Mouse (Mus musculus) regulatory T cell (primary cell): ENCODE results near the gene Six5.

Source experiments
- in situ Hi-C: fragments of 300-600 bp; cut with MboI, MseI; formaldehyde crosslinking; loops from one replicate; pipeline ENCODE4 v1.15.1; 2025; ENCODE audit warnings: high pct_unique_total_duplicates

Six5 gene

DNA sequence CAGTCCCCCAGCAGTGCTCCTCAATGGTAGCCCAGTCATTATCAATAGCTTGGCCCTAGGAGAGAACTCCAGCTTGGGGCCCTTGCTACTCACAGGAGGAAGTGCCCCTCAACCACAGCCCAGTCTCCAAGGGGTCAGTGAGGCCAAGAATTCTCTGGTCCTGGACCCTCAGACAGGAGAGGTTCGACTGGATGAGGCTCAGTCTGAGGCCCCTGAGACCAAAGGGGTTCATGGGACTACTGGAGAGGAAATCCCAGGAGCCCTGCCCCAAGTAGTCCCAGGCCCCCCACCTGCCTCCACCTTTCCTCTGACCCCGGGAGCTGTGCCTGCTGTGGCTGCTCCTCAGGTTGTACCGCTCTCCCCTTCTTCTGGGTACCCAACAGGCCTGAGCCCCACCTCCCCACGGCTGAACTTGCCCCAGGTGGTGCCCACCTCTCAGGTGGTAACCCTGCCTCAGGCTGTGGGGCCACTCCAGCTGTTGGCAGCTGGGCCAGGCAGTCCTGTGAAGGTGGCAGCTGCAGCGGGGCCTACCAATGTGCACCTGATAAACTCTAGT lies 2.1 kb downstream of the Six5 start:
- in situ Hi-C loops: no loop called here

DNA sequence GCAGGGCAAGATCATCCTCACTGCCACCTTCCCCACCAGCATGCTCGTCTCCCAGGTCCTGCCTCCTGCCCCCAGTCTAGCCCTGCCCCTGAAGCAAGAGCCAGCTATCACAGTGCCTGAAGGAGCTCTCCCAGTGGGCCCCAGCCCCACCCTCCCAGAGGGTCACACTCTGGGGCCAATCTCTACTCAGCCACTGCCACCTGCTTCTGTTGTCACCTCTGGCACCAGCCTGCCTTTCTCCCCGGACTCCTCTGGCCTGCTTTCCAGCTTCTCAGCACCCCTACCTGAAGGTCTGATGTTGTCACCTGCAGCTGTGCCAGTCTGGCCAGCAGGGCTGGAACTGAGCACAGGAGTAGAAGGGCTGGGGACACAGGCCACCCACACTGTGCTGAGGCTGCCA lies 2.8 kb downstream of the Six5 start:
- in situ Hi-C loops: no loop called here

DNA sequence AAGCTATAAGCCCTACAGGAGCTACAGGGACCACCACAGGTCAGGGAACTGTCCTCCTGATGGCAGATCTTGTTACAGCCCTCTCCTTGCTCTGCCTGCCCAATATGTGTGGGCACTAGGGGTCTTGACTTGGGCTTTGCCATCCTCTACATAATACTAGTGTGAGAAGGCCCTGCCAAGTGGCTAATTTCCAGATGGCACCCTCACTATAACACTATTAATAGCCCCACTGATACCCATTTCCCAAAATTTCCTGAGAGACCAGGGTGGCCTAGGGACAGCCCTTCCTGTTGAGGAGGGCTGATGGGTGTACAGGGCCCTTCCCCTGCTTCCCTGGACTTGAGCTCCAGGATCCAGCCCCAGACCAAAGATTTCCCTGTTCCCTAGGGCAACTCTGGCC lies 3.5 kb downstream of the Six5 start:
- in situ Hi-C loops: no loop called here

DNA sequence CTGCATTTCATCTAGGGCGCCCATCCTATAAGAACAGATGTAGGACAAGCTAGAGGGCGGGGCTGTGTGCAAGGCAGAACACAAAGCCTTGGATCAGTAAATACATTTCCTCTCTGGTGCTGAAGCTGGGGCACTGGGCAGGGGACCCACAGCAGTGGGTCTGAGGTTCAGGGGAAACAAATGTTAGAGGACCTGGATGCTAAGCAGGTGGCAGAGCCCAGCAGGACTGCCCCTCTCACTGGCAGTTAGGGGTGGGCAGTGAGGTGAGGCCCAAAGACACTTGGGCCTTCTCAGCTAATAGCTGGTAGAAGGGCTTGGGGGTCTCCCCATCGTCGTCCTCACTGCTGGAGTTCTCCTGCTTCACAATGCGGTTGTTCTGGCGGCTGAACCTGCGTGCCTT lies 4.4 kb downstream of the Six5 start:
- in situ Hi-C loops: no loop called here

DNA sequence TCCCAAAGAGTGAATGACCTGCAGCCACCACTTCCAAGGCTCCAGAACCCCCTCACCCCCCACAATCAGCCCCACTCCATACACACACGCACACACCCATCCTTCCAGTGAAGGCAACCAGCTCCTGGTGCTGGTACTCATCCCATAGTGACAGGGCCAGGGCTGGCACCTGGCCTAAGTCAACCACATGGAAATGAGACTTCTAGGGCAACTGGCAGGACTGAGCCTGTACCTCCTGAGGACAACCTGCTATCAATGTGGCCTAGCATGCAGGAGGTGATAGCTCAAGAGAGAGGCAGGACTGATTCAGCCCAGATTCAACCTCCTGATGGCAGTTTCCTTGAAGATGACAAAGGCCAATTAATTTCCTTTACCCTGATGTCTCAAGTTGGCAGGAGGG lies 5.9 kb downstream of the Six5 start:
- in situ Hi-C loops: no loop called here

DNA sequence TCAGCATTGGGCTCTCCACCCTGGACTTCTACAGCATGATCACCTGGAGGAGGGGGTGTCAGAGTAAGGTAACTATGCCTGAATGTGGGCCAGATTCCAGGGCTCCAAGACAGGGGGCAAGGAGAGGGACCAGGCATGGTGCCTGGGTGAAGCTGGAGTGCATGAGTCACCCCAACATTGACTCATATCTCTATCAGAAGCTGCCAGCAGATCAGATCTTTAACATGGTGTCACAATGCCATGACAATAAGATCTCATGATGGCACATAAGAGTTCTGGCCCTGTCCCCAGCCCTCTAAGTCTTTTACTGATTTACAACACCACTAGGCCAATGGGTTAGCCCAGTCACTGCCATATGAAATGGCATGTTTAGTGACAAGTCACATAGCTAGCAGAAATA lies 9.3 kb downstream of the Six5 start:
- in situ Hi-C loops: no loop called here

DNA sequence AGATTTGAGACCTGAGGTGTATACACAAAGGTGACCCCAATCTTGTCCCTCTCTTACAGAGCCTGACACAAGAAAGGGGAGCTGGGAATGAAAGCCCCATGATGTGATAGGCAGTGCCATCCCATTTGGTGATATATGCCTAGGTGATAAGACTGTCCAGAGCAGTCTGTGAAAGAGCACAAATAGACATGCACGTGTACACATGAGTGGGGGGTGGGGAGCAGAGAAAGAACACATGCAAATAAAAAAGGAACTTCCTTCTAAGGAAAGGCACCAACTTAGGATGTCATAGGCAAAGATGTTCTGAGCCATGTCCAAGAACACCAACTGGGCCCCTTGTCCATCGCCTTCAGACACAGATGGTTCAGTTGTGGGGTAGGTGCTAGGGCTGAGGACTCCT lies 10.1 kb downstream of the Six5 start:
- in situ Hi-C loops: no loop called here

DNA sequence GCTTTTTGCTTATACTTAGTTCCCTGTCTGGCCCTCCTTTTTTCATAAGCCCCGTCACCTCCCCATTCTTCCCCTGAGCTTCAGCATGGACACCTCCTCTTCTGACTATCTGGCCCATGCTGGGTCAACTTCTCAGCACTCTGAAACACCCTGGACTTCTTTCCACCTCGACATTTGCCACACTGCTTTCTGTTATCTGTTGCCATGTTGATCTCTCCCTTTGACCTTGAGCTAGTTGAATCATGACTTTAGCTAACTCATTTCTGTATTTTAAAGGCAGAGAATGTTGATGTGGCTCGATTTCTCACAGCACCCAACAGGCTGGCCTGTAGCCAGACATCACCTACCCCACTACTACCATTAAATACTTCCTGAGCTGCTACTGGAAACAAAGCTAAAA lies 13.0 kb downstream of the Six5 start:
- in situ Hi-C loops: no loop called here

DNA sequence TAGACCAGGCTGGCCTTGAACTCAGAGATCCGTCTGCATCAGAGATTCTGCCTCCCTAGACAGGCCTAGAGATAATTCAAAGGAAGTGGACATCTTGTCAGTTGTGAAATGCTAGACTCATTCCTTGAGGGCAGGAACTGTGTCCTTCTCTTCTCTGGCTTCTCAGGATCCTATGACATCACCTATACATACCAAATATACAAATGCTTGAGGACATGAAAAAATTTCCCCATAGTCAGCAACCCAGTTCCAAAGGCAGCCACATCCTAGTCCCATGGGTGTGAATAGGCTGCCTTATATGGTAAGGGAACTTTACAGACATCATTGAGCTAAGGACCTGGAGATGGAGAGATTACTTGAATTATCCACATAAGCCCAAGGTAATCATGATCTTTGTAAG lies 15.2 kb downstream of the Six5 start:
- in situ Hi-C loops: no loop called here

DNA sequence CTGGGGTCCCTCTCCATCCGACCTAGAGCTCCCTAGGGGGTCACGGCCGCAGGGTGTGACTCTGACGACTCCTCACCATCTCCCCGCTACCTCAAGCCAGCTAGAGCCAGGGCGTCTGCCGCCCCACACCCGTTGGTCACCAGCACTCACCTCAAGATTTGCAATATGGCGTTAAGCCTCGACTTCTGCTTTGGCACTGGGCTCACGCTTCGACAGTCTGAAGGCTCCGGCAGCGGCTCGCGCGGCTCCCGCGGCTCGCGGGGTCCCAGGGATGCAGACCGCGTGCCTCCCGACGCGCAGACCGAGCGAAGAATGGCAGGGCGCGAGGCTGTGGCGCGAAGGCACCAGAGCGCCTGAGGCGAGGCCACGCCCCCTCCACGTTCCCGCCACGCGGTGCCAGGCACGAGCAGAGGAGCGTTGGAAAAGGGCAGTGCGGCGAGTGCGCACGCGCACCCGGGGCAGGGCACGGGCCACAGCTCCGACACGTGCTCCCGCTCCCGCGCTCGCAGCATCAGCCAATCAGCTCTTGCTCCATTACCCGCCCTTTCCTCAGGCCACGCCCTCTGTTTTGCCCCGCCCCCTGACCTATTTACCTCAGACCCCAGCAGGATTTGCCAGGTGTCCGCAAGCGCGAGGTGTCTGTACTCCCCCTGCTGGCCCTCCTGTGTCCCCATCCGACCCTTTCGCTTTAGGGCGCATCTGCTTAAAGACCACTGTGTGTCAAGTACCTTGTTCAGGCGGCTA lies 23.8 kb downstream of the Six5 start, which contains the start of gene Gm4969:
Gene Gm4969, minus strand, starts transcription at position 341 of the 744 bp plus-strand sequence.
- in situ Hi-C loops: no loop called here

DNA sequence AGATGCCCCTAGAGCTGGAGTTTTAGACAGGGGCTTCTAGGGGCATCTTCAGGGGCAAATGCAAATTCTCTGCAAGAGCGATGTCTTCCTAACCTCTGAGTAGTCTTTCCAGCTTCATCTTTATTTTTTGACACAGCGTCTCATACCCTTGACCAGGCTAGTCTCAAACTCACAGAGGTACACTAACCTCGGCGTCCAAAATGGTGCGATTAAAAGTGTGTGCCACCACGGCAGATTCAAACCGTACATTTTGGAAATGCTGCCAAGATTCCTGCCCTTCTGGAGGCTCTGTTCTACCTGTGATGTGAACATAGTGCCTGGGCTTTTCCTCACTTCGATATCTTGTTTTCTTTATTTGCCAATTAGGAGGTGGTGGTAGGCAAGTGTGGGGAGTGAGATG lies 24.7 kb downstream of the Six5 start:
- in situ Hi-C loops: no loop called here

DNA sequence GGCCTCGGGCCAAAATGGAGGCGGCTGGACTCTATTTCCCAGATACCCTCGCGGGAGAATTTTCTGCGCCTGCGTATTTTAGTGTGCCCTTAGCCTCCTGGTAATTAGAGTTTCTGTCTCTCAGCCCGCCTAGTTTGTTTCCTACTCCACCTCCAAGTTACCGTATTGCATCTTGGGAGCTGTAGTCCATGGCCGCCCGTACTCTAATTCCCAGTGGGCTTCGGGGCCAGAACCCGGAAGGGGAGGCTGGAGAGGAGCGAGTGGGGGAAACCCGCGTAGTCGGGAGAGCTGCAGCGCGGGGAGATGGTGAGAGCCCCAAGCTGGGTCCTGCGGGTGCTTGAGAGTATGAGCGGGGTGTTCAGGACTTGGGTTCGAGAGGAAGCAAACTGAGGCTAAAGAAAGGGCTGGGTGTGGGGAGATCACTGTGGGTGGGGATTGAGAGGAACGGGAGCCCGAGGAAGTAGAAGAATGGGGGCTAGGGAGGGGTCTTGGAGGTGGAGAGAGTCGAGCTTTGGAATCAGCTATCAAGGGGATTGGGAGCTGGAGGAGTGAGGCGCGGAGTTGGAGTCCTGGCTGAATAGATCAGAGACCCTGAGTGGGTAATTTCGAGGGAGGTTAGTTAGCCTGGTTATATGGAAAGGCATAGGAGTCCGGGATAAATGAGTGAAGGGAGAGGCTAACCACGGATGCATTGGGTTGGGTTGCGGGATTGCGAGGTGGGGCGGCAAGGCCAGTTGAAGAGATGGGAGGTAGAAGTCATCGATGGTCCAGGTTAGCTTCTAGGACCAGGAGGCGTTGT lies 25.4 kb downstream of the Six5 start, which contains the start of gene Fbxo46:
Gene Fbxo46, plus strand, starts transcription at position 229 of the 799 bp plus-strand sequence.
- in situ Hi-C loops: no loop called here

DNA sequence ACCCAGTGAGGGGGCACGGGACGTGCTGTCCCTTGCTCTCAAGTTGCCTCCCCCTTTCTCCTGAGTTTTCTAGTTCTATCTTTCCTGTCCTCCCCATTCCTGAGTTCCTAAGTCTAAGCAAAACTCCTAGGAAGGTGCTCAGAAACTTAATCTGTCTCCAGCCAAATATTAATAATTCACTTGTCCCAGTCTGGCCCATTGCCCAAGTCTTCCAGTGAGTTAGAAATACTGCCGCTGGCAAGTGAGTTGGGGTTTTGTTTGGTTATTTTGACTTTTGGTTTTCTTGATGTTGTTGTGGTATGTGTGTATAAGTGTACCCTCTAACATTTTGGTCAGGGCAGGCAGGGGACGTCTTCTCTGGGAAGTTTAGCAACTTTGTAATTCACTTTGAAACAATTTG lies 27.3 kb downstream of the Six5 start:
- in situ Hi-C loops: no loop called here

DNA sequence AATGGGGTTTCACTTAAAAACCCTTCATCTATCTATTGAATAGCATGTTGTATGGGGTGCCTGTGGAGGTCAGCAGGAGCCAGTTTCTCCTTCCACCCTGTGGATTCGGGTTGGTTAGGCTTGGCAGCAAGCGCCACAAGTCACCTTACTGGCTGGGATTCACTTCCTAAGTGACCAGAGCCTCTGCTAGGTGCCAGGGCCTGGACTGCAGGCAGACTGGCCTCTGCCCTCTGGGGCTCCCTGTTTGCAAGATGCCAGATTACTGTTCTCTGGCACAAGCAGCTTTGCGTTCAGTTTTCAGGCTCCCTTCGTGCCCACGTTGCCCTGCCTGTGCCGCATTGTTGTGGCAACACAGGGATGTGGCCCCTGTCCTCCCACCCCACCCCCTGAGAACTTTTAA lies 30.3 kb downstream of the Six5 start:
- in situ Hi-C loops: no loop called here

DNA sequence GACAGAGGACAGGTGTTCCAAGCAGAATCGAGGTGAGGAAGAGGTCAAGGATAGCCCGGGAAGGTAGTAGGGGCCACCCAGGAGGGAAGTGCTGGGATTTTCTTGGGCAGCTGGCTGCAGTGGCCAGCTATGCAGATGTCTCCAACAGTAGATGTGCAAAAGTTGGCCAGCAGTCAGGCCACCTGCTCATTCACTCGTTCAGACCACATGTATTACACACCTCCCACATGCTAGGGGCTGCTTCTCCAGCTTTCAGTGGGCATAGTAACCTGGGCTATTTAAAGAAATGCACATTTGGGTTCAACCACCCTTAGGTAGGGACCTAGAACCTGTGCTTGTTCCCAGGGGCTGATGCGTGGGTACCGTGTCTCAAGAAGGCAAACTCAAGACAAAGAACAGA lies 33.4 kb downstream of the Six5 start:
- in situ Hi-C loops: no loop called here

DNA sequence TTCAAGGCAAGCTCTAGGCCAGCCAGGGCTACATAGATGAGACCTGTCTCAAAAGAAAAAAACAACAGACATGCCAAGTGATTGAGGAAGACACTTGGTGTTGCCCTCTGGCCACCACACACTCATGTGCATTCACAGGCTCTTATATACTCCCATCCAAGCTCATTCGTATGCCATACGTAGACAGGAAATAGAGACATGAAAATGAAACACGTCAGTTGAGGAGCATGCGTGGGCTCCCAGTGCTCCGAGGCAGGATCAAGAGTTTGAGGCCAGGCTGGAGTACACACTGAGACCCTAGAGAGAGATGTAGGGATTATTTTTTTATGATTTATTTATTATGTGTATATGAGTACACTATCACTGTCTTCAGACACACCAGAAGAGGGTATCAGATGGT lies 35.0 kb downstream of the Six5 start:
- in situ Hi-C loops: no loop called here

DNA sequence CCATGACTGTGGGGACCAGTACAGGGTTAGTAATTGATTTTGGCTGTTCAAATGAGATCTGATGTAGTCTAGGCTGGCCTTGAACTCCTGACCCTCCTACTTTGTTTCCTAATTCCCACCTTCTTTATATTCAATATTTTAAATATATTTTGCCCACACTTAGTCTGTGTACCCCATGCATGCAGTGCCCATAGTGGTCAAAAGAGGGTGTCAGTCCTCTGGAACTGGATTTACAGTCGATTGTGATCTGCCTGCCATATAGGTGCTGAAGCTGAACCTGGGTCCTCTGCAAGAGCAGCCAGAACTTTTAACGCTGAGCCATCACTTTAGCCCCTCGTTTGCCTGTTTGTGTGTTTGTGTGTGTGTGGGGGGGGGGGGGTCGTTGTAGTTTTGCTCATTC lies 36.3 kb downstream of the Six5 start:
- in situ Hi-C loops: no loop called here

DNA sequence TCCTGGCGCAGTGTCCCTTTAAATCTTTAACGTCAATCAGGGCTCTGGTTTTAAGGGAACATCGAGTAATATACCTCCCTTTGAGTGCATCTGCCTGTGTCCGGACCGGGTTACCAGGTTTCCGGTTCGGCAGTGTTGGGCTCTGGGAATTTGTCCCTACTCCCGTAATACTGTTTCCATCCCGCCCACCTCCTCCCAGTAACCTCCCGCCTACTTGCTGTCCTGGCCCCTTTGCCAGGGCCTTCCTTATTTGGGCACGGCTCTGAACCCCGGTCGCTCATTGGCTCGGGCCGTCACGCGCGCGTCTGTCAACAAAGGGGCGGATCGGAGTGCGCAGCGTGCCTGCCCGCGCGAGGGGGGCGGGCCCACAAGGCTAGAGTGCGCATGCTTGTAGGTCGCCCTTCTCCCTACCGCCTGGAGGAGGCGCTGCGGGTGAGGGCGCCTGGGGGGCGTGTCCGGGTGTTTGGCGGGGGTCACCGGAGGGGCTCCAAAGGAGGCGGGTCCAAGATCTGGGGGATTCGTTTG lies 37.0 kb downstream of the Six5 start:
- in situ Hi-C loops: no loop called here

DNA sequence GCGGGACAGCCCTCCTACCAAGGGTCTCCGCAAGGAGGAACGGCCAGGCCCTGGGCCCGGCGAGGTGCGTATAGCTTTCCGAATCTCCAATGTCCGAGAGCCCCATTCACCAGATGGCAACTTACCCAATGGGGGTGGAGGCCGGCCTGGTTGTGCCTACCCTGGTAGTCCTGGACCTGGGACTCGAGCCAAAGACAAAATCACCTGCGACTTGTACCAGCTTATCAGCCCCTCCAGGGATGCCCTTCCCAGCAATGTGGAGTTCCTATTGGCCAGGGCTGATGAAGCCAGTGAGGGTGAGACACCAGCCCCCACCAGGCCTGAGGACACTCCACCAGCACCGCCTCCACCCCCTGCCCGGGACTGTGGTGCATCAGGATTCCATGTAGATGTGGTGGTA lies 41.8 kb downstream of the Six5 start:
- in situ Hi-C loops: no loop called here

DNA sequence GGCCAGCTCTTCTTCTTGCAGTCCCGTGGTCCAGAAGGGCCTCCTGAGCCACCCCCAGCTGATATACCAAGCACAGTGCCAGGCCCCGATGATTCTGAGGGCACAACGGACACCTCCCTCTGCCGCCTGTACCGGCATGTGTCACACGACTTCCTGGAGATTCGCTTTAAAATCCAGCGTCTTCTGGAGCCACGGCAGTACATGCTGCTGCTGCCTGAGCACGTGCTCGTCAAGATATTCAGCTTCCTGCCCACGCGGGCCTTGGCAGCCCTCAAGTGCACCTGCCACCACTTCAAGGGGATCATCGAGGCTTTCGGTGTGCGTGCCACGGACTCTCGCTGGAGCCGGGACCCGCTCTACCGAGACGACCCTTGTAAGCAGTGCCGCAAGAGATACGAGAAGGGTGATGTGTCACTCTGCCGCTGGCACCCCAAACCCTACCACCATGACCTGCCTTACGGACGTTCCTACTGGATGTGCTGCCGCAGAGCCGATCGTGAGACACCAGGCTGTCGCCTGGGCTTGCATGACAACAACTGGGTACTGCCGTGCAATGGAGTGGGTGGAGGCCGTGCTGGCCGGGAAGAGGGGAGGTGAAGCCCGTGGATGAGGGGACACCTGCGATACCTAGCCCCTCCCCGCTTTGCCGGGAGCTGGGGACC lies 42.4 kb downstream of the Six5 start:
- in situ Hi-C loops: no loop called here

DNA sequence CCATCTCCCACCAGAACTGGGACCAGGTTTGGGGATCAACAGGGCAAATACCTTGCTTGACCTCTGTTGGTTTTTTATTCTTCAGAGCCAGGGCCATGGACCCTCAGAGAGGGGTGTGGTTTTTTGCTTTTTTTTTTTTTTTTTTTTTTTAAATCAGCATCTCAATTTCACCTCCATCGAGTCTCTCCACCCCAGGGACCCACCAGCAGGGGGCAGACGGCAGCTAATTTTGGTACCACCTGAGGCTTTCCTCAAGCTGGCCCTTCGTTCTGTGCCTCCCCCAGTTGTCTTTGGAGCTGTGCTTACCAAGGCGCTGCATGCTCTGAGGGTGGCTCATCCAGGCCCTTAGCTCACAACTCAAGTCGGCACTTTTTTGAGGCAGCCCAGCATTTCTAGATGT lies 43.0 kb downstream of the Six5 start:
- in situ Hi-C loops: no loop called here

DNA sequence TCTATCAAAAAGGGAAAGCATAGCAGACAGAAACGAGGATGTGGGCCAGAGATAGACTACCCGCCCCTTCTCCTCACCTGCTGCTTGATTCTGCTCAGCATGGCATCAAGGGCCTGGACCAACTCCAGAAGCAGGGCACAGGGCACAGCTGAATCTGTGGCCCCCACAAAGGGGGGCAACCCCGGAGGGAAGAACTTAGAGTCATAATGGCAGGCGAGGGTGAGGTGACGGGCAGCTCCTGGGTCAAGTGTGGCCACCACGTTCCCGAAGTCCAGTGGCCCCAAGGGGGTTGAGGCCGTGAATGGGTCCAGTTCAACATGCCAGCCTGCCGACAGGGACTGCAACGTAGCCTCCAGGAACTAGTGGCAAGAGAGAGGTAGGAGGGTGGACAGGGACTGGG lies 52.4 kb downstream of the Six5 start:
- in situ Hi-C loops: no loop called here
